Mouse (Mus musculus): ENCODE data around the gene Hmgcs2.

- no peak for TF ChIP-seq CTCF (IDR thresholded peaks at IDR 0.05; ENCODE audit: extremely low read depth, insufficient read length, insufficient replicate concordance, low read depth, low read length)
- no peak for TF ChIP-seq POLR2A (IDR thresholded peaks at IDR 0.05; ENCODE audit: low read depth, low read length)
Measured at GRCm38 (mm10) chr3:98249378-98249777, 30.9 kb upstream of the Hmgcs2 start.

Data from small intestine, adult 2 months (tissue).